Mouse (Mus musculus) adrenal gland, postnatal 36 days (tissue): Measurements from ENCODE around the gene Rps27l. TPM values are rescaled to one million over a fixed set of nuclear protein-coding genes. Genes with fewer than 3 reads are reported as not detected.

Experiments
- DNase-seq, 2 experiments: peaks; one replicate each; pipeline ENCODE4 v3.0.0; 2021; ENCODE audit warnings: mixed read lengths in 1 of 2
- total RNA-seq, 2 experiments: library from RNA; stranded (reverse); gene quantifications; 2 replicates each; pipeline ENCODE4 v1.2.3; 2021

Rps27l gene
- total RNA-seq, 2 experiments from 2014 or later: 270 to 313 TPM

DNA sequence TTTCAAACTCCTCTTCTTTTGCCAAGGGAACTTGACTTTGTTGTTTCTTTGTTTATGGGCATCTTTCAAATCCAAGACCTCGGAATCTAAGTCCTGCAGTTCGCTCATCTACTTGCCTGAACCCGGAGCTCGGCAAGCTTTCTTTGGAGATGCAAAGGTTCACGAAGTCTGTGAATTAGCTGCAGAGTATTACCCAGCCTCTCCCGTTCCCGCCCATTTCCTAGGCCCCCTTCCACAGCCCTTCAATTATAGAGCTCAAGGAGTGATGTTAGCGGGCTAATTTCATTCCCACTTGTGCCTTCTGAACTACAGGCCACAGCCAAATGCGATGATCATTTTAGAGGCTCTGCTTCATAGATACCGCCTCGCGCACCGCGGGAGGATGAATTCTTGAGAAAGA, 25.9 kb upstream of the Rps27l start:
- no peak for DNase-seq

DNA sequence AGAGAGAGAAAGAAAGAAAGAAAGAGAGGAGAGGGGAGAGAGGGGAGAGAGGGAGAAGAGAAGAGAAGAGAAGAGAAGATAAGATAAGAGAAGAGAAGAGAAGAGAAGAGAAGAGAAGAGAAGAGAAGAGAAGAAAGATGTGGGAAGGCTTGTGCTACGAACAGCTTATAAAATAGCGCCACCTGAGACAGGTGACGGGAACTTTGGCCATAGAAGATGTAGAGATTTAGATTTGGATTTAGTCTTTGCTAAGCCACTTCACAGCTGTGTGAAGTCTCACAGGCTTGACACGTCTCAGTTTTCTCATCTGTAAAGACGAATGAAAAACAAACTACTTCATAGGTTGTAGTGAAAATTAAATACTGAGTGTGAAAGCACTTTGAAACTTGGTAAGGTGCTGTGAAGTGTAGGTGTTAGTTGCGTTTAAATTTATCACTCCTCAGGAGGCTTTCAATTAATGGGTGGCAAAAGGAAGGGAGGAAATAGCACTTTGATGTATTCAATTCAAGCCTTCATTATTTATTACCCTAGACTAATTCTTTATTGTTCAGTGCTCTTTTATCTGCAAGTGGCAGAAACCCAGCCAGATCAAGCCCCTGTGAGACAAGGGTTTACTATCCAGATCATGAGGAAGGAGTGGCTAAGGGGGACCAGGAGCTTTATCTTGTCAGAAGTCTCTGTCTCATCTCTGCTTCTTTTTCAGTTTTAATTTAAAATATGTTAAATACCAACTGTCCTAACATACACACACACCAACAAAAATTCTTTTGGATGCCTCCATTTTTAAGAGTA, 25.2 kb upstream of the Rps27l start:
- no peak for DNase-seq

DNA sequence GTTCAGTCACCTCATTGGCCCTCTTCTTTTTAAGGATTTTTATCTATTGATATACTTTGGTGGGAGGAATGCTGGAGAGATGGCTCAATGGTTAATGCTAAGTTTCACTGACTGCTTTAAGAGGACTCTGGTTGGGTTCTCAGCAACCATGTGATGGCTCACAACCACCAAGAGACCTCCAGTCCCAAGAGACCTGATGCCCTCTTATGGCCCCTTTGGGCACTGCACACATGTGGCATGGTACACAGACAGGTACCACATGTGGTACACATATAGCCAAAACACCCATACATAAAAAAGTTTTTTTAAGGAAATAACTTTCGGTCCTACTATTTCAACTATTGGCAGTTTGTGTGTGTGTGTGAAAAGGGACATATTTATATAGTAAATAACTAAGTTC, 23.8 kb upstream of the Rps27l start:
- DNase-seq: no peak

DNA sequence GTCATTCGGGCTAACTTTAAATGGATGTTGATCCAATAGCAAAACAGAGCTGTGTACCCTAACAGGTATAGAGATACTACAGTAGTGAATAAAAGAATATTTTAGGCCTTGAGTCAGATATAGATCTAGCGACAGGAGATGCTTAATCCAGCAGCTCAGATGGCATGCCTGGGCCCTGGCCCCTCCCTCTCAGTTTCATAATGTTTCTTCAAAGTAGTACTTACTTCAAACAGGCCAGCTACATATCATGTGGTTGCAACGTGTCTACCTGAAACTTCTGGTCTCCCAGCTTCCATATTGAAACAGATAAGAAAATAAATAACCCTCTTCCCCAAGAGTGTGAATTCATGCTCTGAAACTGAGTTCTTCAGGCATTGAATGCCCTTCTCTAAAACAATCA, 20.0 kb upstream of the Rps27l start:
- DNase-seq: no peak

DNA sequence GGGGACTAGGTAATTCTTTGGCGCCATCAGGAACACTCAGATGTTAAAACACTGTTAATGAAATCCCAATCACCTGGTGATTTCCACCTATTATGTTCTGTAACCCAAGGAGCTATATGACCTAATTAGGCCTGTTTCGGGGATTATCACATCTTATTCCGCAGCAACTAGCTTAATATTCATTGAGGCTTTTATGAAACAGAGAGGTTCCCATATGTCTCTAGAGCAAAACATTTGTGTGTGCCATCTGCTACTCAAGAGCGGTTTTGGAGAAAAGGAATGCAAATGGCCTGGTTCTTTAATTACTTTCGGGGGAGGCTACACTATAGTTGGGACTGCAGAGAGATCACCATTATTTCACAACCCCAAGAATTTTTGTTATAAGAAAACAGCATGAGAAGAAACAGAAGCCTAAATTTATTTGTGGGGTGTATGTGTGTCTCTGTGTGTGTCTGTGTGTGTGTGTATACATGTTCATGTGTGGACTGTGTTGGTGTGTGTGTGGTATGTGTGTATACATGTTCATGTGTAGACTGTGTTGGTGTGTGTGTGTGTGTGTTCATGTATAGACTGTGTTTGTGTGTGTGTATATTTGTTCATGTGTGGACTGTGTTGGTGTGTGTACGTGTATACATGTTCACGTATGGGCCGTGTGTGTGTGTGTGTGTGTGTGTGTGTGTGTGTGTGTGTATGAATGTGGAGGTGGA, 18.0 kb upstream of the Rps27l start:
- DNase-seq: no peak

DNA sequence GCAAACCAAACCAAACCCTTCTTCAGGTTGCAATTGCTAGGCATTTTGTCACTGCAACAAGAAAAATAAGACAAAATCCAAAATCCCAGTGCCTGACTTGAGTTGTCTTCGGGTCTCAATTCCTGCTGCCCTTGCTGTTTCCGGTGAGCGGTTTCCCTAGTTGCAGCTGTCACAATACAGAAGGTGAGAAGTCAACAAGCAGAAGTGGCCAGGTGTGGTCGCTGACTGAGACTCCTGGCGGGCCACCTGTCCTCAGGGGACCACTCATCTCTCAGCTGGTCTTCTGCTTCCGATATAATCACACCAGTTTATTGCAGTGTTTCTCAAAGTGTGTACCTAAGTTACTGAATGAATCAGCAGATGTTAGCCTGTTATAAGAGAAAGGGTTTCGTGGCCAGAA, 15.5 kb upstream of the Rps27l start:
- no peak for DNase-seq

DNA sequence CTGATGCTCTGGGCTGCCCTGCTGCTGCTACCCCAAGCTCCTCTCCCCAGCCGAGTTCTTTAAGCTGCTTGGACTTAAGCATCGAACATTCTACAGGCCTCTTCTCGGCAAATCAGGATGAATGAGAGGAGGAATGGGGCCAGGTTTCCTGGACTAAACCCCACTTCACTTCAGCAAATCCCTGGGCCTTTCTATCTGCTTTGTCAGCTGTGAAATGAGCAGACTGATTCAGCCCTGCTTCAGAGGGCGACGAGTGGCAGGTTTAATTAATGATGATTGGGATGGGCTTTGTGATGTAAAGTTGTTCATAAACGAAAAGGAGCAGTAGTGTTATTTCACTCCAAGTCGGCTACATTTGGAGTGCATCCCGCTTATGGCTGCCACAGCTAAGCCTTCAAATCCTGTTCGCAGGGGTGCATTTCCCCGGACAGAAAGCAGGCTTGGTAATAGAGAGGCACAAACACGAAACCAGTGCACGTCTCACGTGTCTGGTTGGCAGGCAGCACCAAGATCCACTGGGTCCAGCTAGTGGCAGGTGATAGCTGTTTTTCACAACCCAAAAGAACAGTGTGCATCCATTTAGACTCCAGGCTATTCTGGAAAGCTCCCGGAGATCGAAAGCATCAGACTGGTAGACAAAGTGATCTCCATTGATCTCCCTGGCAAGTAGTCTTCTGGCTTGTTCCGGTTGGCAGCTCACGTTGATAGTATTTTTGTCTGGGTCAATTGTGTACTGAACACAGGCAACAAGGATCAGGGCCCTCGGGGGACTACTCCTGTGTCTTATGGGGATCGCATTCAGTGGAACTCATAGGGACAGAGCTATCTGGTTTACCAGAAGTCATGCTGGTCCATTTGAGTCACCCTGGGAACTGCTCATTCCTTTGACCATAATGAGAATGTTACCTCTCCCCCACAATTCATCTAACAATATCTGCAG, 11.7 kb upstream of the Rps27l start:
- DNase-seq: no peak

DNA sequence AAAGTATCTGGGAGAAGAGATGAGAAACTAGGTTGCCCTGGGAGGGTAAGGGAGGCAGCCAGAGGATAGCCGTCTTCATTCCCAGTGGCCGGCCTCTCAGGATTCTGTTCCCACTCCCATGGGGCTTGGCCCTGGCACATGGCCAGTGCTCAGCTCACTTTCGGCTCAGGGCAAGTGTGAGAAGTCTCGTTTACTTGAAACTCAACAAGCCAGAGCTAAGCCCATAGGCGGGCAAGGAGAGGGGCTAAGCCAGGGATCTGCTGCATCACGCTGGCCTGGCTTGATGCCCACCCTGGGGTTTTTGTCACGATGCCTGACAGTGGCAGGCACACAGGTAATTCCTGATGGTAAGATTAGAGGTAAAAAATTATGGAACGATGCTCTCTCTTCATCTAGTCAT, 8.4 kb upstream of the Rps27l start:
- DNase-seq: peak; percentile 13 to 57

DNA sequence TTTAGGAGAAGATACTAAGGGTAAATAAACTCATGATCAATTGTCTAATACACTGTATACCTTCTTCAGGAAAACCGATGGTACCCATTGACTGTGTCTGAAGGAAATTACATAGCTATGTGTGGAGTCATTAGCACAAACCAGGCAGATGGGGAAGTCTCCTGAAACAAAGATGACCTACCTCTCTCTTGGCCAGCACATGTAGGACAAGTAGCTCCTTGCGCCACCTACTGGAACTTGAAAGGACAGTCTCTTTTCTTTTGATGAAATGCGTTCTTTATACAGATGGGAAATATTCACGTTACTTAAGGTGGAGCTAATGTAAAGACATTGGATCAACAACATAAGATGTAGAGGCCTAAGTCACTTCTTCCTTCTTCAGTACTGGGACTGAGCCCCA, 7.0 kb upstream of the Rps27l start:
- DNase-seq: peak; percentile 12 to 62

DNA sequence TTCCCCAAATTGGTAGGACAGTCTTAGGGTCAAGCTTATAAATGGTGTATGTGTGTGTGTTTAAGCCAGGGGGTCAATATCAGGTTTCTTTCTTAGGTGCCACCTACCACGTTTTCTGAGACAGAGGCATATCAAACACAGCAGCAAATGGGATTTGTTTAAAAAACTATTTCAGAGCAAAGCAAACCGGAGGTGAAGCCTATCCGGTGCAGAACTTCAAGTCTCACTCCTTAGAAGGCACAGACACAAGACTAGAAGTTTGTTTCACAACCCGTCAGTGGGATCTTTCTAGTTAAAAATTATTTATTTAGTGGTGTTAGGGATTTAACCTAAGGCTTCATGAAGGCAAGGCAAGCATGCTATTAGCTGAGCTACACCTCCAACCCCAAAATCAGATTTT, 725 bp upstream of the Rps27l start:
- DNase-seq: no peak

DNA sequence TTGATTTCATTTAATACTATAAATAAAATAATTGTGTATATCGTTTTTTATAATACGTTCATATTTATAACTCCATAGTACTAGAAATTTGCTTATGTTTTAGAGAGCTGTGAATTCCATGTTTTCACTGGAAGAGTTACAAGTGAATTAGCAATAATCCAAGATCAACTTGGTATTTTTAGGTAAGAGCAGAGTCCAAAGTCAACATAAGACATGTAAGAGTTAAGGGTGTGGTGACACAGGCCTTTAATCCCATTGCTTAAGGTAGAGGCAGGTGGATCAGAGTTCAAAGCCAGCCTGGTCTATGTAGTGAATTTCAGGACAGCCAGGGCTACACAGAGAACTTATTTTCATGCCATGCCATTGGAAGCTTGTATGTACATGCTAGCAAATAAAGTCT, 2.6 kb downstream of the Rps27l start:
- no peak for DNase-seq

DNA sequence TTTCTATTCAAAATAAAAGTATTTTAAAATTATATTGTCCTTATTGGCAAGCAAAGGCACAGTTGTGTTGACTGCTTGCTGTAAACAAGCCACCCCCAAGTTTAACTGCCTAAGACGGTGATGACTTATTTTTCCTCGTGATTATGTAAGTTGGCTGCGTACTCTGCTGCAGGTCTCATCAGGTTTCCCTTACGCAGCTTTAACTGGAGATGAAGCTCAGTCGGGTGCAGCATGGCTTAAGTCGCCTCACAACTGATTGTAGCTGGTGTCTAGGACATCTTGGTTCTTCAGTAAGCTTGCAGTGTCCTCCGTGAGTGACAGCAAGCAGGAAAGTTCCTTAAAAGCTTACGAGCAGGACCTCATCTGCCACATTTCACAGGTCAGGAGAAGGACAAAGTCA, 6.4 kb downstream of the Rps27l start:
- DNase-seq: no peak

DNA sequence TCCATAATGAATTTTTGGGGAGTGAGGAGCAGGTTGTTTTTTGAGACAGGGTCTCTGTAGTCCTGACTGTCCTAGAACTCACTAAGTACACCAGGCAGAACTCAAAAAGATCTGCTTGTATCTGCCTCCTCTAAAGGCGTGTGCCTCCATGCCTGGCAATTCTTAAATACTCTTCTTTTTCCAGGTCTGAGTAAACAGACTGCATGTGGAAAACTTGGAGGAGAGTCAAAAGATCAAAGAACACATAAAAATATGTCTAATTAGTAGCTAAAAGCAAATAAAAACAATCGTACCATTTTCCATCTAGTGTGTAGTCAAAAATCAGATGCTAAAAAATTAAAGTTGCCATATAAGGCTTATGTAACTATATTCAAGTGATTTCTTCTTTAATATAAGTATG, 7.0 kb downstream of the Rps27l start:
- no peak for DNase-seq

DNA sequence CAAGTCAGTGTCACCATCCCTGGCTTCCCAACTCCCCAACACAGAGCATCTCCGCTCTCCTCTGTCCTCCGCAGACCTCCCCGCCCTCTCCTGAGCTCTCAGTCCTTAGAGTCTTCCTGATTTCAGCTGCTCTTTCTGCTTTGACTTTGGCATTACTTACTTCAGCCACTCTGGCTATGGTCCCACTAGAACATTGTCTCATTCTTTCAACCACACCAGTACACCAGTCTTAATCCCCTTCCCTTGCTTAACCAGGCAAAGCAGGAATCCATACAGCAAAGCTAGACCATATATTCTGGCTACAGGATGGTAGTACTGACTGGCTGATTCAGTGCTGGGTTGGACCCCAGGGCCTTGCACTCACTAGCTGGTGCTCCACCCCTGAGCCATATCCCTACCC, 11.6 kb downstream of the Rps27l start:
- no peak for DNase-seq

DNA sequence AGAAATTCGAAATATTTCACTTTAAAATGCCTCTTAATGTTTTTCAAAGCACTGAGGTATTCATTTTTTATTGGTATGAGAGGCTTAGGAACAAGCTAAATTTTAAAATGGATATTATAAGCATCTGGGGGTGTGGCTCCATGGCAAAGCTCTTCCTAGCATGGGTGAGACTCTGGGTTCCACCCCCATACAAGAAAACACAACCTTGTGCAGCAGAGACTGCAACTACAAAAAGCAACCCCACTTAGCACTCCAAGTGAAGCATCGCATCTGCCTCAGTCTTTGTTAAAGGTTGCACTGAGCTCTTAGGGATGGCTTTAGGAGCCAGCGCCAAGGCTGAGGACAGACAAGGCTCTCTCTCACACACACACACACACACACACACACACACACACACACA, 15.6 kb downstream of the Rps27l start:
- no peak for DNase-seq

DNA sequence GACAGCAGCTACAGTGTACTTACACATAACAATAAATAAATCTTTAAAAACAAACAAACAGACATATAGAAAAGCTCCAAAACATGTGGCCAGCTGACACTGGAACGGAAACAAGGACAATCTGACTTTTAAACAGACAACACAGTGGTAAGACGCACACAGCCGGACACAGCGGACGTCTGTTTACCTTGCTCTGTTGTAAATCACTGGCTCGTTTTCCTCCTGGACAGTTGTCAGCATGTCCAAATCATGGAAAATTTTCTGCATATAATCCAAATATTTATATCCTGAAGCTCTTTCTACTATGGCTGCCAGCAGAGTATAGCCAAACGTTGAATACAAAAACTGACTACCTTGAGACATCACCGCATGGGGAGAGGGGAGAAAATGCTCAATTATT, 21.6 kb downstream of the Rps27l start:
- no peak for DNase-seq

DNA sequence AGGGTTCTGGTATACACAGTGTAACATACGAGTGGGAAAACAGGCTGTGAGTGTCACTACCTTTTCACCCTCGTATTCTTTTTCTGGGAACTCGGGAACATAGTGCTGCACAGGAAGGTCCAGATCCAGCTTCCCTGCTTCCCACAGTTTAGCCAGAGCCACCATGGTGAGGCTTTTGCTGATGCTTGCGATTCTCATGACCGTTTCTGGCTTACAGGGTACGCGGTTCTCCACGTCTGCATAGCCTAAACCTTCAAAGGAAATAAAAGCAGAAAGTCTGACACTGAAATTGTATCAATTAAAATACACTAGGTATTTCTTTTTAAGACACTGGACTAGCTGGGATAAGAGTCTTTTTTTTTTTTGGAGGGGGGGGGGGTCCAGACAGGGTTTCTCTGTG, 25.2 kb downstream of the Rps27l start:
- DNase-seq: no peak

DNA sequence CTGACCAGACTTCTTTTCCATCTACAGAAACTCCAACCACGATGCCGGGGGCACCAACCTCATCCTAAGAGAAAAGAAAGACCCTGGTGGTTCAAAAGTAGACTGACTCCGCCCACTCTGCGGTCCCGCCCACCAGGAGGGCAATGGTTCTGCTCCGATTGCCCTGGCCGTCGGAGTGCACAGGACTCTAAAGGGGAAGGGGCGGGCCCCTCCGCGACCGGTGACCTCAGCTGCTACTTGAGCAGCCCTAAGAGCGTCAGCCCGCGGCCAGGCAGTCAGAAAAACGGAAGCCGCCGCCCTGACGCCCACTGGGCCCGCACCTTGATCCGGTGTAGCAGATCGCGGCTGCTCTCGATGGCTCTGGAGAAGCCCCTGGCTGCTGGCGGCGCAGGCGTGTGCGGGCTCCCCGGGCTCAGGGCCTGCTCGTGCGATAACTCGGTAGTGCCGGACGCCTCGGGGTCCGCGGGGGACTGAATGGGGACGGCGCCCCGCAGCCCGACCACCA, 28.9 kb downstream of the Rps27l start:
- DNase-seq: peak; percentile 83 to 91

DNA sequence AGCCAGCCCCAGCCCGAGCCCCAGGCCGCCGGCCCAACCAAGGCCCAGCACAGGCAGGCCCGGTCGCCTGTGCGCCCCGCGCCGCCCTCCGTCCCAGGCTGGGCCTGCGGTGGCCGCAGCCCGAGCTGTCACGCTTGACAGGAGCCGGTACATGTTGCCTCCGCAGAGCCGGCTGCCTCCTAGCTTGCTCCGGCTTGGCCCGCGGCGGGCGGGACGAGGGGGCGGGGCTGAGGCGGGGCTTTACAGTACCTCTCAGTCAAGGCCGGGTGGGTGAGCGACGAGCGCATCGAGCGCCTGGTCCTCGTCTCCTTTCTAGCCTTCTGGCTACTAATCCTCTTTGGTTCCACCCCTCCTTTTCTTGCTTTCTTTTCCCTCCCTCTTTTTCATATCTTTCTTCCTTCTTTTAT, 29.4 kb downstream of the Rps27l start, which contains the start of gene Lactb:
Gene Lactb (minus strand): TSS at position 246 of the 407 bp plus-strand sequence.
- peak; percentile 98 to 99 for DNase-seq

DNA sequence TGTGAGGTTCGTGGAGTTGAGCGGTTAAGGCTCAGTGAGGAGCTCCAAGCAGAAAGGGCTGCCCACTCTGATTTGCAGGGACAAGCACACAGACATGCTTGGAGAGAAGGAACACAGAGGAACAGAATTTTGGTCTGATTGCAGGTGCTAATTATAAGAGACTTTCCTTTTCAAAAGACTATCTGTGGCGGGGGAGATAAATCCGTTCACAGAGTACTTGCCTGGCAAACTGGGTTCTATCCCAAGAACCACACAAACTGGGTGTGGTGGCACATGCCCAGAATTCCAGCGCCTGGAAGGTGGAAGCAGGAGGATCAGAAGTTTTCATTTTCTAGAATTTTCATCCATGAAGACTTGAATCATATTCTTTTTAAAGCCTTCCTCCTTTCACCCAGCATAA, 31.2 kb downstream of the Rps27l start:
- DNase-seq: no peak

DNA sequence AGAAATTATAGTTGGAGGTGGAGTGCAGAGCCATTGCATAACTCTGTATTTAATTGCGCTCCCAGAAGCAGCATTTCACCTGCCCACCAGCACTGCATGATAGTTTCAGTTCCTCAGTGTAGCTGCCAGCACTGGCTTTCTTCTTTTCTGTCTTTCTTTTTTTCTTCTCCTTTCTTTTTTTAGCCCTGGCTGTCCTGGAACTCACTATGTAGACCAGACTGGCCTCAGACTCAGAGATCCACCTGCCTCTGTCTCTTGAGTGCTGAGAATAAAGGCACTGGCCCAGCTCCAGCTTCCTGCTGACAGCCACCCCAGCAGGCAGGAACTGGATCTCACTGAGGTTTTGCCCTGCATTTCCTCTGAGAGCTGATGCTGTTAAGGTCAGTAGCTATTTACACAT, 32.1 kb downstream of the Rps27l start:
- peak; percentile 12 to 19 for DNase-seq

DNA sequence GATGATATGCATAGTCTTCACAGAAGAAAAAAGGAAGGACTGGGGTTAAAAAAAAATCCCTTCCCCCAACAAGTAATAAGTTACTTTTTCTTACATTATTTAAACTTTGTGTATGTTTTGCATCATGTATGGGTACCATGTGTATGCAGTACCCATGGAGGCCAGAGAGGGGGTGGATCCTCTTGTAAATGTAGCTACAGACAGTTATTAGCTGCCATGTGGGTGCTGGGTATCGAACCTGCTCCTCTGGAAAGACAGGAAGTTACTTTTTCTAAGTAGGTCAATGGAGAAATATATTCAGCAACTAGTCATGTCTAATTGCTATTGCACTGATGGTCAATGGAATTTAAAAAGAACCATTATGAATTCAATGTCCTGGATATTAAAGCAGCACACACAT, 32.6 kb downstream of the Rps27l start:
- DNase-seq: no peak
